Mouse (Mus musculus) fat pad, adult 2 months (tissue): ENCODE data around the gene Wdr81.

ENCODE experiments used
- DNase-seq: peaks from one replicate; pipeline ENCODE4 v3.0.0-alpha.2; 2011; ENCODE audit warnings: low read depth, low spot score; ENCODE audit errors: extremely low read depth

Gene Wdr81

GRCm38 (mm10) chr11:75402271-75402690, 52.2 kb downstream of the Wdr81 start:
- no peak for DNase-seq

GRCm38 (mm10) chr11:75400099-75400498, 54.4 kb downstream of the Wdr81 start:
- no peak for DNase-seq

GRCm38 (mm10) chr11:75399411-75399841, 55.1 kb downstream of the Wdr81 start:
- DNase-seq, result no peak

- no peak for DNase-seq
These were observed 57.1 kb downstream of the Wdr81 start for GRCm38 (mm10) chr11:75397452-75397851.

- no peak for DNase-seq
These were observed 58.9 kb downstream of the Wdr81 start for GRCm38 (mm10) chr11:75395611-75396010.
